Mouse (Mus musculus): ENCODE results near the gene Intu. TPM values are rescaled to one million over a fixed set of nuclear protein-coding genes. Genes with fewer than 3 reads are reported as not detected.

Intu gene
- polyA plus RNA-seq, 1 experiment = 2.3 TPM

GRCm38 (mm10) chr3:40527976-40528950 is 2.8 kb upstream of the Intu start:
- DNase-seq (ENCODE audit: low read depth) = no peak

GRCm38 (mm10) chr3:40528958-40529357 is 2.1 kb upstream of the Intu start:
- DNase-seq (ENCODE audit: low read depth) = no peak

DNA sequence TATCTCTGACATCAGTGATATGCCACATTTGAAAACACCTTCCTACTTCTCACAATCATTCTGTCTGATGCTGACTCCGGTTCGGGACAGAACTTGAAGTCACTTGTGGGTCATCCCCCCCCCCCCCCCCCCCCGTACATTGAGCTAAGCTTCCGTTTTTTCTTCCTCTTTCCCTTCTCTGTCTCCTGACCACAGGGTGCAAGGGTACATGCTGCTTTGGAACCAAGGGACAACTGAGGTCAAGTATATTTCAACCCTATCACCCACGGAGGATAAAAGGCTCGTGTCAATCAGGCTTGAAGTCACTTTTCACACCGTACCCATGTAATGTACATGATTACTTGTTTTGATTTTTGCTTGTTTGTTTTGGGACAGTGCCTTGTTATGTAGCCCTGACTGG is 241 bp upstream of the Intu start:
- DNase-seq (ENCODE audit: low read depth) = no peak

DNA sequence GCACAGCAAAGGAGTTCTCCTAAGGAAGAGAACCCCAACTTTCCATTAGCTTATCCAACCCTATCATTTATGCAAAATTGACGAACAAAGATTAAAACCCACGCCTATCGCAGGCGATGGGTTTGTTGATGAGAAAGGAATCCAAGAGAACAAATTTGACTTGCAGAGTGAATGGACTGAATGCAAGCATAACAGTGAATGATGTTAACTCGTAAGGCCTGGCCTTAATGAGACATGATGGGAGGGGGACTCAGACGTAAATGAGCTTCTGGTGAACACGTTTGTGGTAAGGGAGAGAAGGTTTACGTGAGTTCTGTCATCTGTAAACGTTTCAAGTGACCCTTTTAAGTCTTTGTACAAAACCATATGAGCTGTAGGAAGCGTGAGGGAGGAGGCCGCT is 1.2 kb downstream of the Intu start:
- DNase-seq (ENCODE audit: low read depth) = no peak

GRCm38 (mm10) chr3:40534141-40534540 is 3.1 kb downstream of the Intu start:
- DNase-seq (ENCODE audit: low read depth) = no peak

GRCm38 (mm10) chr3:40540567-40541554 is 9.8 kb downstream of the Intu start:
- DNase-seq (ENCODE audit: low read depth) = no peak

- DNase-seq (ENCODE audit: low read depth) = no peak
These were observed 15.5 kb downstream of the Intu start for GRCm38 (mm10) chr3:40546621-40547020.

DNA sequence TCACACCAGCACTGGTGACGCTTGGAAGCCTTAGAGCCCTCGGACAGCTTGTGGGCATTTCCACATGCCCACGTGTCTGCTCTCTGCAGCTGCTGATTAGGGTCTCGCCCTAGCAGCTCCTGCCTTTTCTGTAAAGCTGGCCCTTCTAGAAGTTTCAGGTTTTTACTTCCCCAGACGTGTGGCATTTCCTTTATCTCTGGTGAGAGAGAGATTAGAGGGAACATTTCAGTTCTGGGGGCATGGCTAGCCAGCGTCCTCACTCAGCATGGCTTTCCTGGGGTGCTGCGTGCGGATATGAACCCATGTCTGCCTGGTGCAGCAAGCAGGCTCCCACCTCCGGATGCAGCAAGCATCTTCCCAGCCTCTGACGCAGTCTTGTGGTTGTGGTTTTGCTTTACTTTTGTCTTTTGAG is 121.9 kb downstream of the Intu start:
- DNase-seq (ENCODE audit: low read depth) = no peak

DNA sequence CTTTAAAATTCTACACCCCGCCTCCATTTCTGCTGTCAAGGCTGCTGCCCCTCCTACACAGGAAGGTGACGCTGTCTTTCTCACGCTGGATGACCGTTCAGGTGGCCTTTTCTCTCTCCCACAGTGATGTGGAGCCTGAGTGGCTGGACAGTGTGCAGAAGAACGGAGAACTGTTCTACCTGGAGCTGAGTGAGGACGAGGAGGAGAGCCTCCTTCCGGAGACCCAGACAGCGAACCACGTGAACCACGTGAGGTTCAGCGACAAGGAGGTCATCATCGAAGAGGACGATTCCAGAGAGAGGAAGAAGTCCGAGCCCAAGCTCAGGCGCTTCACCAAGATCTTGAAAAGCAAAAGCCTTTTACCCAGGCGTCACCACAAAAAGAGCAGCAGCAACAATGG is 122.5 kb downstream of the Intu start:
- no peak for DNase-seq (ENCODE audit: low read depth)

DNA sequence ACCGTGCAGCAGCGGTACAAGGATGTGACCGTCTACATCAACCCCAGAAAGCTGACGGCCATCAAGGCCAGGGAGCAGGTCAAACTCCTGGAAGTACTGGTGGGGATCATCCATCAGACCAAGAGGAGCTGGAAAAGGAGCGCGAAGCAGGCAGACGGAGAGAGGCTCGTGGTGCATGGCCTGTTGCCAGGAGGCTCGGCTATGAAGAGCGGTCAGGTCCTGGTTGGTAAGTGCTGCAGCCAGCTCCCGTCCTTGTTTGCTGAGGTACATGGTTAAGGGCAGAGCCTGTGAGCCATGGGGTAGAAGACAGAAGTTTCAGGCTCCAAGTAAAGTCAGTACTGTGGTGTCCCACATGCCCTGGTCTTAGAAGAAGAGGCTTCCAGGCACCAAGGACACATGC is 122.9 kb downstream of the Intu start:
- no peak for DNase-seq (ENCODE audit: low read depth)

DNA sequence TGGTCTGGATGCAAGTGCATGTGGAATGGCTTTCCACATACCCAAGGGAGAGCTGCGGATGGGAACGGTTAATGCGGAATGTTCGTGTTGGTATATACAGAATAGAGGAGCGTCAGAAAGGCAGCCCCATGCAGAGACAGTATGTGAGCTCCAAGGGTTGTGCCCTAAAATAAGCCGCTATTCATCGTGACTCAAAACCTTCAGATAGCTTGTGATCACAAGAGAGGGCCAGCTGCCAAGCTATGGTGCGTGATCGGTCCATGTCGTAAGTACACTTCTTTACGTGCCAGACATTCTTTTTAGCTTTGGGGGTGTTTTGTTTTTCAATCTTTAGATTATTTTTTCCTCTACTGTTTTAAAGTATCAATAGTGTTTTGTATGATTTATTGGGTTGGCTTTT is 124.5 kb downstream of the Intu start:
- no peak for DNase-seq (ENCODE audit: low read depth)

- no peak for DNase-seq (ENCODE audit: low read depth)
These were observed 125.3 kb downstream of the Intu start for GRCm38 (mm10) chr3:40656339-40656738.

DNA sequence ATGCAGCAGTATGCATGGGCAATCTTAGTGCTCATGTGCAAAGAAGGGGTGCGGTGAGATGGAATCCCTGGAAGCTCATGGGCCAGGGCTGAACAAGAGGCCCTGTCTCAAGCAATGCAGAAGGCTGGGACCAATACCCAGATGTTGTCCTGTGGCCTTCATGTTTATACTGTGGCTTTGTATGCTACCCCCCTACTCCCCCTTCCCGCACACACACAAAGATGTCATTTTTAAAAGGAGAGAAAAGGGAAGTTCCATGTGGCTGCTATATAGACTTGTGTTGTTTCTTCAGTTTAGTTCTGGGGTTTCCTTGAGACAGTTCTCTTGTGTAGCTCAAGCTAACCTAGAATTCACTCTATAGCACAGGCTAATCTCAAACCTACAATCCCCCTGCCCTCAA is 129.1 kb downstream of the Intu start:
- DNase-seq (ENCODE audit: low read depth) = no peak

DNA sequence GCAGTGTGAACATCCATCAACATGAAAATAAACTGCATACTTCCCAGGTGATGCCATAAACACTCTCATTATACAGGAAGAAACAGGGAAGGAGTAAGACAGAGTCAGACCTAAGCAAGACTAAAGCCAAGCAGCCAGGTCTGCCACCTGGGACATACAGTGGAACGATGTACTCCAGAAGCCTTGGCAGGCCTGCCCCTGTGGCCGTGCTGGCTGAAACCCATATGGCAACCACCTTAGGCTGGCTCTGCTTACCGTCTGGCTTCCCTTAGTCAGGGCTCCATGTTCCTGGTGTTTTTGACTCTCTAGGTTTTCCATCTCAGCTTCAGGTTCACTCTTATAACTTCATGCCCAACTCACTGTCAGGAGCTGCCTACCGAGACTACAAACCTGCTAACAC is 135.0 kb downstream of the Intu start:
- DNase-seq (ENCODE audit: low read depth) = no peak

DNA sequence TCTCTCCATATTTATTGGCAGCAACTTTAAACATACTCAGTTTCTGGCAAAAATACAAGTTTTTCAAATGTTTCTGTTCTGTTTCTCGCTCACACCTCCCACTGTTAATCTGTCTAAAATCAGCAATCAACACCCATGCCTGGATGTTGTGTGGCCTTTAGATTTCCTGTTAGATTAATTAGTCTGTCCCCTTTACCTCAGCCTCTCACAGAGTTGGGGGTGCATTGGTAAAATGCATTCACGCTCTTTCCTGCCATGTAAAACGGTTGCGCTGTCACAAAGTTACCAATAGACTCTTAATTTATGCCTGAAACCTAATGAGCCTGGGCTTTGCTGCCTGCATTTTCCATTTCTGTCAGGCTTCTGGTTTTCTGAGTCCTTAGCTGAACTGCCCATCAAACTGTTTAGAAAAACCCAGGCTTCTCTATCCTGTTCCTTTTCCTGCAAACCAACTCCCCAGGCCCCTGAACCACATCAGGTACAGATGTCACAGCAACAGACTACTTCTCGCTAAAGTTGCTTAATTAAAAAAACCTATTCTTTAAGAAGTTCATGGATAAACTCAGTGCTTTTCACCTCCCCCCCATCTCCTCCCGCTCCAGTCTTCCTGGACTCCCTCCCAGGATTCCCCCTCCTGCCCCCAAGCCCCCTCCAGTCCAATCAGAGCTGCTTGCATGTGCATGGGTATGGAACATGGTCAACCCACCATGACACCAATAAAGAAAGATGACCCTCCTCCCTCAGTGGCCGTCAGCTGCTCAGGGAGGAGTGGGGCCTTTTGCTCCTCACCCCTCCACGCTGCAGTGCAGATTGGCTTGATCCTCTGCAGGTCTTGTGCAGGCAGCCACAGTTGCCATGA is 136.0 kb downstream of the Intu start:
- DNase-seq (ENCODE audit: low read depth) = no peak

DNA sequence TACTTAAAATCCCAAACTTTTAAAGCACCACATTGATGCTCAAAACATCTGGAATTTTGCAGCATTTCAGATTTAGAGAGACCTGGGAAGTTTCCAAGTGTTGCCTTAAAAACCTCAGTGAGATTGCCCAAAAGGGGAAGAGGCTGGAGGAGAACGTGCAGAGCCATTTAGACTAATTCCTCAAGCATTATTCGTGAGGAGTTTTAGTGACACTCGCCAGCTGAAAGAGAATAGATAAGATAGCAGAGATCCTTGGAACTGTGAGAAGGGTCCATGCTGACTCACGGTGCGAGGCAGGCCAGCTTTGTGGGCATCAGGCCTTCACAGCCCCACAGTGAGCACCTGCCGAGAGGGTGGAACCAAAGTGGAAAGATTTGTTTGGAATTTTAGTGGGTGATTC is 137.8 kb downstream of the Intu start:
- DNase-seq (ENCODE audit: low read depth) = no peak

DNA sequence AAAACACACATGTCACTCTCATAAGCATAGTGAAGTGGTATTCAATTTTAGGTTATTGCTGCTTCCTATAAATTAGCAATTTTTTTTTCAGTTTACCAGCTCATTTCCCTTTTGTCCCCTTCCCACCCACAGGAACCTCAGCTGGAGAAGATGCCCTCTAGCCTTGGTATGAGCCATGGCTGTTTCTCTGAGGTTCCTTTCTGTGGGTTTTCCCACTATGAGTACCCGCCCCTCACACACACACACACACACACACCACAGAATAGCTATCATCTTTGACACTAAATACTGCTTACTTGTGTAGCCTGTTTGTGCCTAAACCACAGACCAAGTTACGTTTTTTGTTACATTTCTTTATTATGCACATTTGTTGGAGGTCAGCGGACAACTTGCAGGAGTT is 138.3 kb downstream of the Intu start:
- DNase-seq (ENCODE audit: low read depth) = no peak

GRCm38 (mm10) chr3:40673515-40673914 is 142.4 kb downstream of the Intu start:
- no peak for DNase-seq (ENCODE audit: low read depth)

- DNase-seq (ENCODE audit: low read depth) = no peak
These were observed 143.9 kb downstream of the Intu start for GRCm38 (mm10) chr3:40674873-40675405.

DNA sequence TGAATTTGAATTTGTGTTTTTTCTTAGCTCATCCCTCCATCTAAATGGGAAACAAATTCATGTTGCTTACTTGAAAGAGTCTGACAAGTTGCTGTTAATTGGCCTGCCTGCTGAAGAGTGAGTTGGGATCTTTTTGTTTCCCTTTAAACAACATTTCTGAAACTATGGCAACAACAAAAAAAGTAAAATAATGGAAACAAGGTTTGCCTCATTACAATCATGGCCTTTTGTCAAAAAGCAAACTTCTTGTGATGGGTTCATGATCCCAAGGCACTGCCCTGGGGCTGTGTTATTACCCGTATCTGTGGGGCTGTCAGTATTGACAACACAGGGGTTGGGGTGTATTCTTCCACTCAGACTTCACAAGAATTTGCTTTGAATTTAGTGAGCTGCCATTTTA is 147.8 kb downstream of the Intu start:
- no peak for DNase-seq (ENCODE audit: low read depth)

- peak; percentile 50 for DNase-seq (ENCODE audit: low read depth)
These were observed 151.3 kb downstream of the Intu start for GRCm38 (mm10) chr3:40682404-40682803.

Data from gonadal fat pad, adult 2 months (tissue).